ENCODE assay signal across 9 mouse cellular contexts in the genomic region with DNA sequence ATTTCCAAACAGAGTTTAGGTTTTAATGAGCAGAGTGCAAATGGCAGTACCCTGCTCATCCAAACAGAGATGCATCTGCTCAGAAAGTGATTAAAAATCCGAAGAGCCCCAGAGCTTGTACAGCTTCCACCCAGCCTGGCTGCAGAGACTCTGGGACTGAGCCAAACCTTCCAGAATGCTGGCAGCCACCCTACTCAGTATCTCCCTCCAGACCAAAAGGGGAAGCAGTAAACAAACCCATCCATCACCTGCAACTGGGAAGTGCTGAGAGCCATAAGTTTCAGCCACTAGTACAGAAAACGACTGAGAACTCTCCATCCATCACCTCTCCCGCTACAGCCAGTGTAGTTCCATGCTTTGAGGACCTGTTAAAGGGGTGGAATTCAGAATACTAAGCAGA. TPM values are rescaled to one million over a fixed set of nuclear protein-coding genes. Genes with fewer than 3 reads are reported as not detected.
DNase-seq lines count a peak whose midpoint lies in the region; ATAC-seq and TF ChIP-seq lines count a peak whose summit lies in the region.
"Had no signal": no experiment of that assay in that cellular context is flagged by ENCODE, and none has a peak within 500 bp of the region (broad histone marks: within the 10 kb centered on the region; RNA-seq: fewer than 3 reads in every experiment).

No protein-coding gene starts in this region.

- H3K4me2 ChIP-seq in liver, postnatal 0 days (ENCODE audit: low read depth, low read length): no peak overlapping the region
- 0 out of 2 replicates have a peak overlapping the region, but pooled peaks have one; percentile 2 for H3K4me2 ChIP-seq in heart, embryonic 13.5 days
- H3K4me2 ChIP-seq in stomach, embryonic 15.5 days: no peak overlapping the region

- H3K9ac ChIP-seq in liver, postnatal 0 days (replicated peaks): no peak overlapping the region
- H3K9ac ChIP-seq in heart, embryonic 13.5 days: no peak overlapping the region
- no peak overlapping the region for H3K9ac ChIP-seq in stomach, embryonic 15.5 days

- no peak for TF ChIP-seq EP300 in liver, postnatal 0 days (IDR thresholded peaks at IDR 0.05; ENCODE audit: low read depth)

- DNase-seq in liver: peak; percentile 6
- DNase-seq in liver, postnatal 0 days: no peak
- peak; percentile 36 for DNase-seq in embryo, embryonic 10.5 days (ENCODE audit: low spot score)
- peak; percentile 80 for DNase-seq in kidney, postnatal 10 days
- peak; percentile 39 to 66 for DNase-seq in lung, postnatal 4 days

- H3K27me3 ChIP-seq in liver, postnatal 0 days (ENCODE audit: insufficient read depth, low read length): no peaks in the 10 kb centered on the region
- H3K27me3 ChIP-seq in heart, embryonic 13.5 days (replicated peaks): no peaks in the 10 kb centered on the region
- H3K27me3 ChIP-seq in stomach, embryonic 15.5 days (replicated peaks): no peaks in the 10 kb centered on the region

- no peak for ATAC-seq in liver, postnatal 0 days
- ATAC-seq in heart, embryonic 13.5 days (ENCODE audit: extremely low read depth, insufficient number of reproducible peaks, low FRiP score, low TSS enrichment): peak; percentile 61; the same call in 1 of the 2 replicates
- ATAC-seq in stomach, embryonic 15.5 days (ENCODE audit: insufficient read depth, low FRiP score, low read depth): peak; percentile 76; the same call in 1 of the 2 replicates
- no peak for ATAC-seq in monocyte, adult 5-6 weeks (replicated peaks; ENCODE audit: insufficient number of reproducible peaks, low FRiP score, low TSS enrichment, poor library complexity, severe bottlenecking)

- no peak overlapping the region for H3K27ac ChIP-seq in liver, postnatal 0 days (ENCODE audit: low read depth)
- 0 out of 2 replicates have a peak overlapping the region, but pooled peaks have one; percentile 39 for H3K27ac ChIP-seq in heart, embryonic 13.5 days (replicated peaks)
- no peak overlapping the region for H3K27ac ChIP-seq in stomach, embryonic 15.5 days

- no peaks in the 10 kb centered on the region for H3K9me3 ChIP-seq in liver, postnatal 0 days (ENCODE audit: low read length)
- no peaks in the 10 kb centered on the region for H3K9me3 ChIP-seq in heart, embryonic 13.5 days
- no peaks in the 10 kb centered on the region for H3K9me3 ChIP-seq in stomach, embryonic 15.5 days

- 7% methylated on average over 3 of the region's 3 CpGs for WGBS in liver, postnatal 0 days (ENCODE audit: insufficient replicate concordance)
- WGBS in heart, embryonic 13.5 days: 4% methylated on average over 3 of the region's 3 CpGs
- WGBS in stomach, embryonic 15.5 days: 13% methylated on average over 3 of the region's 3 CpGs

- H3K36me3 ChIP-seq in liver, postnatal 0 days (replicated peaks; ENCODE audit: insufficient read depth, low read length): no peaks in the 10 kb centered on the region
- H3K36me3 ChIP-seq in heart, embryonic 13.5 days: no peaks in the 10 kb centered on the region
- H3K36me3 ChIP-seq in stomach, embryonic 15.5 days: no peaks in the 10 kb centered on the region

- no peaks in the 10 kb centered on the region for H3K4me1 ChIP-seq in liver, postnatal 0 days (ENCODE audit: insufficient read depth)
- H3K4me1 ChIP-seq in heart, embryonic 13.5 days: peaks cover 20% of the 10 kb centered on the region
- no peaks in the 10 kb centered on the region for H3K4me1 ChIP-seq in stomach, embryonic 15.5 days

- no peak for TF ChIP-seq CTCF in liver, postnatal 0 days (IDR thresholded peaks at IDR 0.05; ENCODE audit: low read depth)

- H3K4me3 ChIP-seq in liver, postnatal 0 days (ENCODE audit: low read depth, low read length): no peak overlapping the region
- H3K4me3 ChIP-seq in heart, embryonic 13.5 days: no peak overlapping the region
- no peak overlapping the region for H3K4me3 ChIP-seq in stomach, embryonic 15.5 days (replicated peaks)

RNA-seq across cellular contexts. Expression of a gene that starts 9.6 kb away (rescaled TPM):
- polyA plus RNA-seq in liver, postnatal 0 days (2015; fragmentation: Nextera tagmentation; extraction: Ambion mirVana): not detected in 2 replicates
- polyA plus RNA-seq in heart, embryonic 13.5 days (2015; fragmentation: Nextera tagmentation; extraction: Ambion mirVana): not detected in 2 replicates
- polyA plus RNA-seq in stomach, embryonic 15.5 days (2015; fragmentation: Nextera tagmentation; extraction: Ambion mirVana): not detected in 2 replicates
- 0.57 TPM in 1 of 3 replicates, not detected in the others for total RNA-seq in monocyte, adult 5-6 weeks (2017)
- total RNA-seq: neutrophil, adult 5-6 weeks had no signal

RNA-seq across cellular contexts. Expression of a gene that starts 59.5 kb away (rescaled TPM):
- polyA plus RNA-seq in liver, postnatal 0 days (2015; fragmentation: Nextera tagmentation; extraction: Ambion mirVana): 0.95 and 2.5 TPM in 2 replicates
- polyA plus RNA-seq in heart, embryonic 13.5 days (2015; fragmentation: Nextera tagmentation; extraction: Ambion mirVana): 6.3 and 6.5 TPM in 2 replicates
- 5.0 and 5.3 TPM in 2 replicates for polyA plus RNA-seq in stomach, embryonic 15.5 days (2015; fragmentation: Nextera tagmentation; extraction: Ambion mirVana)
- not detected in 3 replicates for total RNA-seq in monocyte, adult 5-6 weeks (2017)

Comparison
In these comparisons a context has a peak if more than half of its experiments do, and no peak if none do; other contexts are left out.
1. ATAC-seq: peak in heart, embryonic 13.5 days (single experiment) and stomach, embryonic 15.5 days (single experiment); none in liver, postnatal 0 days (single experiment) and monocyte, adult 5-6 weeks (single experiment).